Mouse (Mus musculus): ENCODE results near the gene Epx. TPM values are rescaled to one million over a fixed set of nuclear protein-coding genes. Genes with fewer than 3 reads are reported as not detected.

The Epx gene
- polyA plus RNA-seq, 1 experiment from 2014 or later = 0.22 TPM

DNA sequence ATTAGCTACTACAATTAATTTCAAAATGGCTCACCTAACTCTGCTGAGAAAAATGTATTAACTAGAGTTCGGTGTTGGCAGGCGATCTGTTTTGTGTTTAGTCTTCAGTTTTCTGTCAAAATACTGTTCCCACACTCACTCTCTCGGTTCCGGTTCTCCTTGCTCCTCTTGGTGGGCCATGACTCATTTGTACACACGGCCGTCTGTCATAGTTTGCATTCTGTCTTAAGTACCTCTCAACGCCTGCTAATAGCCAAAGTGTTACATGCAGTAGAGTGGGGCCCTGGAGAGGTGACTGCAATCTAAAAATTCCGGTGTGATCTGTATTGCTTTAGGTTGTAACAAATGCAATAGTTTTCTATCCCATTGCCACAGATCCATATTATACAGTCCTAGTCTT is 34.7 kb downstream of the Epx start:
- no peak for DNase-seq (ENCODE audit: low spot score)

DNA sequence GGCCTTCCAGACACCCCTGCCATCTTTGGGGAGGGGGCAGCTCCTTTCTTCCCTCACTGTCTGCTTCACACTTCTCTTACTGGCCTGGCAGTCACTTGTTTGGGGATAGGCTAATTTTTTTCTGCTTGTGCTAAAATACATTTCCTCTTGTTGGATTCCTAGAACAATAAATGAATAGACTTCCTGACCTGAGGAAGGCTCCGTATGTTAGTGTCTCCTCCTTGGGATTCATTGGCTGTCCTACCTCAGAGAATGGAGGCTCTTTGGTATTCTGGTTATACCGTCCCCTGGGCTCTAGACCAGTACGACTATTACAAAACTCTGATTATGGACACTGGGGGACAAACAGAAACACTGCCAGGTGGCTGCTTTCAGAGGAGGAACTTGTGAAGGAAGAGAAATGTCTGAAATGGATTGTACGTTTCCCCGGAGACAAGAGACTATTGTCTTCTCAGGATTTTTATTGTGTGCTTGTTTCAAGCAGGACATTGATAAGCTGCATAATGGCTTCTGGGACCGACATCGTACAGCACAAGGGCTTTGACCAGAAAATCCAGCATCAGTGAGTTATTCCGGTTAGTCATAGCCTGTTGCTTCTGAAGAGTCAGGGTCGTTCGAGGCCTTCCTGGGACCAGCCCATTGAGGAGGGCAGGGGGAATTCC is 47.0 kb downstream of the Epx start, which contains the start of gene Lpo:
Gene Lpo (minus strand): TSS at position 51 of the 662 bp plus-strand sequence.
- DNase-seq (ENCODE audit: low spot score) = no peak

DNA sequence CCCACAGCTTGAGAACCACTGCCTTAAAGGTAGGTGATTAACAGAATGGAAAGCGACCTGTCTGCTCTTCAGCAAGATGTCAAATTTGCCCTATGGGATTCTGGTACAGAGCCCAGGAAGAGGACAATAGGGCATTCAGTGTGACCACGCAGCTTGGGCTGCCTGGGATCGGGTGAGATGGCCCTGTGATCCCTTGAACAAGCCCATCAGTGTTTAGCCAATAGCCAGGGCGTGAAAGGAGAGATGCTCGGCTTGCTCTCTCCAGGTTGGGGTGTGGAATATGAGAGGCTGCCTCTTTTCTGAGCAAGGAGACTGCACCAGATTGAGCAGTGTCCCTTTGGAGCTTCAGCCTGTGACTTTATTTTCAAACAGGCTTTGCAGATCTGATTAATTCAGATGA is 53.8 kb downstream of the Epx start:
- no peak for DNase-seq (ENCODE audit: low spot score)

DNA sequence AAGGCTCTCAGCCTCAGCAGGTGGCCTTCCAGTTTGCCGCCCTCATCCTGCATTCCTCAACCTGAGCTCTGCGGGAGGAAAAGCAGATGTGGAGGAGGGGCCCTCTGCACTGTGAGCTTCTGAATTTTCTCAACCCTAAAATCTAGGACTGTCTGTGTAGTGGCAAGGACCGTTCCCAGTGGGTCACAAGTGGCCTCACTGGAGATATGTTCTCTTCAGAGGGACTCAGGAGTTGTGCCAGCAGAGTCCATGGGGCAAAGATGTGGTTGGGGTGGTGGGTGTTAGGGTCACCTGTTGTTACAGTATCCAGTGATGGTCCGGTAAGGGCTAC is 57.9 kb downstream of the Epx start:
- DNase-seq (ENCODE audit: low spot score) = no peak

DNA sequence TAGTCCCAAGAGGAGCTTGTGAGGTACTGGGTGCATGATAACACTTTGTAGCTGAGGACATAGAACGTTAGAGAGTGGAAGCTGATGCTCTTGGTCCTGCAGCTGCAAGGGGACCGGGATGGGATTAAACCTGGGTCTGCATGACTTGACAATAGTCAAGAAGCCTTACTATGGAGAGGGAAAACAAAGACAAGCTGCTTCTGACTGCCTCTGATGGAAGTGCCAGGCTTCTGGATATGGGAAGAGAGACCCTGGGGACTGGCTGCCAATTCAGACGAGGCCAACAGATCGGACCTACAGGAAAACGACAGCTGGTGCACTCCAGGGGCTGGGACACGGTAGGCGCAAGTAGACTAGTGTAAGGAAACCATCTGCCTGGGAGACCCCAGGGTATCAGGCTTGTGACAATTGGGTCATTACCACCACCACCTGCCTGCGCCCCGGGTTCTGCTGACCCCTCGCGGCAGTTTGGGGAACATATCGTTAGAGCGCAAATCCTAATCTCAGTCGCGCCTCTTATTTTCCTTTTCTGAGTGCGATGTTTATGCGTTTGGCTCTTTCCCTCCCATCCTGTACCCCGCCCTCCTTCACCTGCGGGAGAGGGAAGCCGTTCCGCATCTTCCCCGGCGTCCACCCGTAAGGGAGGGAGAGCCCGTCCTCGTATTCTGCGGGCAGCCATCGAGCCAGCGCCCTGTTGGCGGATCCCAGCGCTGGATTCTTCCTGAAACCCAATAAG is 58.5 kb downstream of the Epx start:
- DNase-seq (ENCODE audit: low spot score) = peak; percentile 51

DNA sequence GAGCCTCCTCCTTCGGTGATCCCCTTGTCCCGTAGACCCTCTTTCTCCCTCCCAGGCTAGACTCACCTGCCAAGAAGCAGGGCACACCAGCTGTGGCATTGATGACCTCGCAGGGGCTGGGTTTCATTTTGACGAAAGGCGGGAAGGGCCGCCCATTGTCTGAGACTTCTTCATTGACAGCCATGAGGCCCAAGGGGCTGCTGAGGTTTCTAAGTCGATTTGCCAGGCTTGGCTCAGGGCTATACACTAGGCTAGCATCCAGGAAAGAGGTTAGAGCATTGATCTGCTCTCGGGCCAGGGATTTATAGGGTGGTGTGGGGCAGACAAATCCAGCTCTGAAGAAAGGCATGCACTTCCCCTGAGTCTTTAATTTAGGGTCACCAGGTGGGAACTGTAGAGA is 60.5 kb downstream of the Epx start:
- DNase-seq (ENCODE audit: low spot score) = no peak

Other genes starting within 250 kb of the Epx start
- gene Rnf43, start 212.8 kb downstream of the Epx start, polyA plus RNA-seq (2015; fragmentation: Nextera tagmentation; extraction: Ambion mirVana) = 5.2 and 6.8 TPM in 2 replicates
- 425 and 454 TPM in 2 replicates for gene Supt4a, start 138.0 kb downstream of the Epx start, polyA plus RNA-seq (2015; fragmentation: Nextera tagmentation; extraction: Ambion mirVana)
- 2.6 and 4.0 TPM in 2 replicates for gene Tspoap1, start 115.0 kb downstream of the Epx start, polyA plus RNA-seq (2015; fragmentation: Nextera tagmentation; extraction: Ambion mirVana)
- gene Mpo, start 82.0 kb downstream of the Epx start, polyA plus RNA-seq (2015; fragmentation: Nextera tagmentation; extraction: Ambion mirVana) = 5.0 and 6.2 TPM in 2 replicates
- gene Lpo, start 47.2 kb downstream of the Epx start, polyA plus RNA-seq (2015; fragmentation: Nextera tagmentation; extraction: Ambion mirVana) = 6.4 and 8.4 TPM in 2 replicates
- gene Mks1, start 22.3 kb downstream of the Epx start, polyA plus RNA-seq (2015; fragmentation: Nextera tagmentation; extraction: Ambion mirVana) = 4.9 and 6.7 TPM in 2 replicates
- gene Olfr462, start 16.7 kb upstream of the Epx start, polyA plus RNA-seq (2015; fragmentation: Nextera tagmentation; extraction: Ambion mirVana) = not detected in 2 replicates
- gene Olfr463, start 21.9 kb upstream of the Epx start, polyA plus RNA-seq (2015; fragmentation: Nextera tagmentation; extraction: Ambion mirVana) = not detected in 2 replicates
- 0.13 TPM in 1 of 2 replicates, not detected in the other for gene Olfr464, start 45.4 kb upstream of the Epx start, polyA plus RNA-seq (2015; fragmentation: Nextera tagmentation; extraction: Ambion mirVana)
- gene Dynll2, start 112.0 kb upstream of the Epx start, polyA plus RNA-seq (2015; fragmentation: Nextera tagmentation; extraction: Ambion mirVana) = 23.1 and 26.6 TPM in 2 replicates
- gene Srsf1, start 171.8 kb upstream of the Epx start, polyA plus RNA-seq (2015; fragmentation: Nextera tagmentation; extraction: Ambion mirVana) = 308 and 311 TPM in 2 replicates
- 32.8 and 33.1 TPM in 2 replicates for gene Vezf1, start 192.7 kb upstream of the Epx start, polyA plus RNA-seq (2015; fragmentation: Nextera tagmentation; extraction: Ambion mirVana)
- gene Cuedc1, start 222.5 kb upstream of the Epx start, polyA plus RNA-seq (2015; fragmentation: Nextera tagmentation; extraction: Ambion mirVana) = 10.7 and 11.4 TPM in 2 replicates

All from thymus, postnatal 0 days (tissue).